Mouse (Mus musculus): Measurements from ENCODE around the gene Olfr469.
"Not testable (repeated sequence)": the region's sequence is repeated elsewhere in the genome, so short reads cannot be mapped to it uniquely, and the experiment has no call there.

DNA sequence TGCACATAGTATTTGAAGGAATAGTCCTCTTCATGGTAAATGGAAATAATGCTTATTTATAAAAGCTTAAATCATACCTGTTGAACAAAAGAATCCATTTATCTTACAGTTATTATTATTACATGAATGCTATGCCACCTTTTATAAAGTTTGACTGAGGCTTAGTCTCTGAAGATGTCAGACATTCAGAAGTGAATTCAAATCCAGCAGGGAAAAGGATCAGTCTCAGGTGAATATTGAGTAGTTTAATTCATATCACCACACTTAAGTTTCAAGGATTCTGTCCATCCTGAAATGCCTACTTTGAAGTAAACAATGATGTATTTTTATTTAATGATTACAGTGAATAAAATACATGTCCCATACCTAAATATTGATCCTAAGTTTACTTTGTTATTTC lies at the start of gene Olfr469:
- not testable (repeated sequence) for TF ChIP-seq POLR2A (IDR thresholded peaks at IDR 0.05; ENCODE audit: insufficient read depth, low read length); CTCF (IDR thresholded peaks at IDR 0.05; ENCODE audit: low read depth, low read length); EP300 (IDR thresholded peaks at IDR 0.05; ENCODE audit: insufficient read depth, low read depth, low read length)

All from ES-Bruce4 (cell line).